Mouse (Mus musculus) lung, postnatal 0 days (tissue): ENCODE results near the gene Mmel1. TPM values are rescaled to one million over a fixed set of nuclear protein-coding genes. Genes with fewer than 3 reads are reported as not detected.

Experiments used
- ATAC-seq: fragments of 200-750 bp; cut with Nextera tagmentation; 2 replicates; pipeline ENCODE4 v1.8.0; 2017; ENCODE audit warnings: moderate library complexity
- DNase-seq: peaks from one replicate; pipeline ENCODE4 v3.0.0-alpha.2; 2016; ENCODE audit warnings: low spot score
- H3K27ac ChIP-seq: fragments of 300-500 bp; sonication (generic); 2 replicates; pipeline ENCODE4 v1.5.1; 2014; ENCODE audit warnings: antibody characterized with exemption, mild to moderate bottlenecking, low read length, mixed read lengths
- H3K27me3 ChIP-seq: fragments of 300-500 bp; sonication (generic); replicated peaks from 2 replicates; pipeline ENCODE4 v1.6.1; 2014; ENCODE audit warnings: low read length, mixed read lengths; ENCODE audit not compliant: insufficient read depth
- H3K36me3 ChIP-seq: fragments of 300-500 bp; sonication (generic); 2 replicates; pipeline ENCODE4 v1.6.1; 2014; ENCODE audit warnings: low read length, mixed read lengths; ENCODE audit not compliant: insufficient read depth
- H3K4me1 ChIP-seq: fragments of 300-500 bp; sonication (generic); 2 replicates; pipeline ENCODE4 v1.6.1; 2014; ENCODE audit warnings: antibody characterized with exemption, low read depth, low read length, mixed read lengths; ENCODE audit not compliant: insufficient read depth
- H3K4me2 ChIP-seq: fragments of 300-500 bp; sonication (generic); replicated peaks from 2 replicates; pipeline ENCODE4 v1.6.1; 2014; ENCODE audit warnings: low read depth, mild to moderate bottlenecking, low read length, moderate library complexity, mixed read lengths
- H3K4me3 ChIP-seq: fragments of 300-500 bp; sonication (generic); 2 replicates; pipeline ENCODE4 v1.5.1; 2014; ENCODE audit warnings: low read depth, low read length
- H3K9ac ChIP-seq: fragments of 300-500 bp; sonication (generic); replicated peaks from 2 replicates; pipeline ENCODE4 v1.6.1; 2014; ENCODE audit warnings: low read depth, mild to moderate bottlenecking
- H3K9me3 ChIP-seq: fragments of 300-500 bp; sonication (generic); 2 replicates; pipeline ENCODE4 v1.6.1; 2016; ENCODE audit warnings: low read length, mixed read lengths
- CTCF ChIP-seq: IDR thresholded peaks from 2 replicates; pipeline ENCODE4 v1.5.1; 2016; ENCODE audit warnings: antibody characterized with exemption, mild to moderate bottlenecking
- EP300 ChIP-seq: IDR thresholded peaks from 2 replicates; pipeline ENCODE4 v1.6.1; 2016; ENCODE audit warnings: antibody characterized with exemption, mild to moderate bottlenecking, control low read depth
- WGBS: fragments of 180-500 bp; shearing (Covaris S2); extraction: QIAGEN DNeasy Blood & Tissue Kit; methylation state at CpG from one replicate; pipeline ENCODE4 v1.1.7; 2014; 5-methylcytosine and 5-hydroxymethylcytosine counted together
- polyA plus RNA-seq: library from polyadenylated mRNA; unstranded; fragments of >200 nt; fragmentation: Nextera tagmentation; extraction: Ambion mirVana; gene quantifications from 2 replicates; pipeline ENCODE4 v1.2.1, GENCODE M21; 2015

Mmel1 gene
- polyA plus RNA-seq, 1 experiment from 2014 or later: 0.06 TPM

DNA sequence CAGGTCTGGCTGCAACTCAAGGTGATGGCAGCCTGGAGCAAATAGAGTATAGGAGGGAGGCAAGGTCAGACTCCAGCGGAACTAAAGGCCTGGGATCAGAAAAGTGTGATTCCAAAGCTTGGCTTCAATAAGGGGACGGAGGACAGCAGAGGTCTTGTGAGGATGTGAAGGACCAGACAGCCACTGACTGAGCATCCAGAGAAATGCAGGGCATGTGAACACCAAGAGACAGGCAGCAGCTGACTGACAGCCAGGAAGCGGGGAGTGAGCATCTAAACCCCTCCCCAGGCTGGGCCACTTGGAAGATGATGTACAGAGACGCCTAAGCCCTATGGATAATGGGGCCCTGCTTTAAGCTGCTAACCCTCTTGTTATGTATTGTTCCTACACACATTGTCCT lies 1.3 kb downstream of the Mmel1 start:
- Histone ChIP-seq H3K4me1 (no peaks in the 10 kb centered on the region), H3K27ac (no peak overlapping the region), H3K4me2 (no peak overlapping the region), H3K9me3 (no peaks in the 10 kb centered on the region), H3K36me3 (no peaks in the 10 kb centered on the region), H3K4me3 (no peak overlapping the region), H3K27me3 (no peaks in the 10 kb centered on the region), H3K9ac (no peak overlapping the region)
- WGBS: 86% methylated on average over 3 of the region's 4 CpGs
- DNase-seq: no peak
- TF ChIP-seq EP300 (no peak), CTCF (no peak)
- no peak for ATAC-seq

DNA sequence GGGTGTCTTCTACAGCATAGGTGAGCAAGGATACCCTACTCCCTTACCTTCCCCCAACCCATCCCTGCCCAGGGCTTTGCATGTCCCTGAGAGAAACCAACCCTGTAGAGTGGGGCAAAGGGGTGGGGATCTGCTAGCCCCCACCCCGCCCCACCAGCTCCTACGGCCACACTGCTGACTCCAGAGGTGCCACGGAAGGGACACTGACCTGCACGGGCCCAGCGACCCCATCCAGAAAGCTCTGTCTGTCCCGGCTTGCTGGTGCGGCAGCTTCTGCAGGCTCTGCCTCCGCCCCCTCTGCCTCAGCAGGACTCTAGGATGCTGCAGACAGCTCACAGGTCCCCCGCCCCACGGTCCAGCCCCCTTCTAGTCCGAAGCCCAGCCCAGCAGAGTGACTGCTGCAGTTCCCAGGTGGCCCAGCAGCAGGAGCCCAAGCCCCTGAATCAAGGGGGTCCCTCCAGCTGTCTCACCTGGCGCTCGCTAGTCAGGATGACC lies 2.4 kb downstream of the Mmel1 start:
- no peak for ATAC-seq
- 5% methylated on average over 13 of the region's 13 CpGs for WGBS
- H3K4me2 ChIP-seq: no peak overlapping the region
- H3K4me3 ChIP-seq: no peak overlapping the region
- H3K36me3 ChIP-seq: no peaks in the 10 kb centered on the region
- no peak overlapping the region for H3K9ac ChIP-seq
- no peak for DNase-seq
- no peaks in the 10 kb centered on the region for H3K27me3 ChIP-seq
- TF ChIP-seq CTCF (peak; percentile 31), EP300 (no peak)
- H3K9me3 ChIP-seq: no peaks in the 10 kb centered on the region
- H3K4me1 ChIP-seq: no peaks in the 10 kb centered on the region
- no peak overlapping the region for H3K27ac ChIP-seq

DNA sequence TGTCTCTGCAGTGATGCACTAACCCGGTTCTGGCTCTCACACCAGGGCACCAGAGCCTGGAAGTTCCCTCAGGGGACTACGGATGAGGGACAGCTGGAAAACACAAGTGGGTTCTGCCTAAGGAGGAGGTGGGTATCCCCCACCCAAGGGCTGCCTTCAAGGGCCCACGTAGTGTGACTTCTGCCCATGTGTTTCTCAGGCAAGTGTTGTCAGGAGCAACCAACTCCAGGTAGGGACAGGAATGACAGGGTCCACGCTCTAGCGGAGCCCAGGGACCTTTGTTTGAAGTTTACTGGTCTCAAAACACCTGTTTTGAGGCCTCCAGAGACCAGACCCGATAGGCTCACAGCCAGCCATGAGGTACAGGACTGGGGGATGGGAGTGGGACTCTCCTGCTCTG lies 3.8 kb downstream of the Mmel1 start:
- no peak for ATAC-seq
- WGBS: 64% methylated on average over 6 of the region's 6 CpGs

DNA sequence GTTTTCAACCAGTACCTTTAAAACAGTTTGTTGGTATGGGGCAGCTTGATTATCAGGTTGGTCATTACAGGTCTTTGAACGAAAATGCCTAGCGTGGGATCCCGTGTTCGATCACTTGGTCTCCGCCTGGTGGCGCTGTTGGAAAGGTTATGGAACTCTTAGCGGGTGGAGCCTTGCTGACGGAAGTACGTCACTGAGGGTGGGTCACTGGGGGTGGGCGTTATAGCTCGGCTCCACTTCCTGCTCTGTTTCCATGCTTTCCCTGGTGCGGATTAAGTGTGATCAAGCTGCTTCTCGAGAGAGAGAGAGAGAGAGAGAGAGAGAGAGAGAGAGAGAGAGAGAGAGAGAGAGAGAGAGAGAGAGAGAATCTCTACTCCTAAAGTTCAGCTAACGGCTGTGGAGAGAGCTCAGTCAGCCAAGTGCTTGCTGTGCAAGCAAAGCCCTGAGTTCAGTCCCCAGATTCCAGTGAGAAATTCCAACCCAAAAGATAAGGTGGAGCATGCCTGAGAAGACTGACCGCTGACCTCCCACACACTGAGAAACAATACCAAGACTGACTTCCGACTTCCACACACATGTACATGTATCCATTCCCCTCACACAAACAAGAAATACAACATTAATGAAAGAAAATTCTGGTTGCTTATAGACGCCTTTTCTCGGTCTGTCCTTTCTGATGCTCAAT lies 8.6 kb downstream of the Mmel1 start:
- DNase-seq (peak; percentile 97), ATAC-seq (peak; percentile 98)
- Histone ChIP-seq H3K9me3 (no peaks in the 10 kb centered on the region), H3K9ac (no peak overlapping the region), H3K4me1 (no peaks in the 10 kb centered on the region), H3K36me3 (no peaks in the 10 kb centered on the region), H3K4me3 (peak overlapping the region; percentile 25), H3K4me2 (peak overlapping the region; percentile 53), H3K27me3 (no peaks in the 10 kb centered on the region), H3K27ac (peak overlapping the region; percentile 82)
- peak; percentile 63 for TF ChIP-seq EP300
- TF ChIP-seq CTCF: peak; percentile 93
- 6% methylated on average over 18 of the region's 18 CpGs for WGBS

More for the DNA sequence above, 3.8 kb downstream of the Mmel1 start:
- Histone ChIP-seq H3K4me2 (no peak overlapping the region), H3K36me3 (no peaks in the 10 kb centered on the region), H3K4me3 (no peak overlapping the region), H3K9ac (no peak overlapping the region), H3K9me3 (no peaks in the 10 kb centered on the region), H3K4me1 (no peaks in the 10 kb centered on the region), H3K27me3 (no peaks in the 10 kb centered on the region), H3K27ac (no peak overlapping the region)
- no peak for DNase-seq
- TF ChIP-seq CTCF (no peak), EP300 (no peak)

DNA sequence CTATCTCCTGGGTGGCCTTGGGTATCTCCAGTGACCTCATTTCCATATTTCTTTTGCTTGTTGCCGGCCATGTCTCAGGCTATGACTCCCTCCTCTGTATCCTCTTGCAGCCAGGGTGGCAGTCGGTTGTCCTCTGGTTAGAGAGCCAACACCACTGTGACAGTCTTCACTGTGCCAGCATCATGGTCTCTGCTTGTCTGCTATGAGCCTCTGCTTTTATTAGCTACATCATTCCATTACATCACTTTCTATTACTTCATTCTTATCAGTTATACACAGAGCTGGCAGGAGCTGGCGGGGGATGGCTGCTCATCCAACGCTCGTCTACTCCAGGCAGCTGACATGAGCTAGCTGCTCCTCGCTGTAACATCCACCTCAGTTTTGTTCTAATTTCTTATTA lies 11.3 kb downstream of the Mmel1 start:
- no peaks in the 10 kb centered on the region for H3K4me1 ChIP-seq
- H3K27ac ChIP-seq: no peak overlapping the region
- no peak overlapping the region for H3K4me3 ChIP-seq
- no peak overlapping the region for H3K9ac ChIP-seq
- DNase-seq: peak; percentile 40
- H3K4me2 ChIP-seq: no peak overlapping the region
- no peaks in the 10 kb centered on the region for H3K27me3 ChIP-seq
- TF ChIP-seq EP300 (no peak), CTCF (no peak)
- H3K36me3 ChIP-seq: no peaks in the 10 kb centered on the region
- peak; percentile 15; the same call in 1 of the 2 replicates for ATAC-seq
- H3K9me3 ChIP-seq: no peaks in the 10 kb centered on the region
- 42% methylated on average over 6 of the region's 6 CpGs for WGBS

DNA sequence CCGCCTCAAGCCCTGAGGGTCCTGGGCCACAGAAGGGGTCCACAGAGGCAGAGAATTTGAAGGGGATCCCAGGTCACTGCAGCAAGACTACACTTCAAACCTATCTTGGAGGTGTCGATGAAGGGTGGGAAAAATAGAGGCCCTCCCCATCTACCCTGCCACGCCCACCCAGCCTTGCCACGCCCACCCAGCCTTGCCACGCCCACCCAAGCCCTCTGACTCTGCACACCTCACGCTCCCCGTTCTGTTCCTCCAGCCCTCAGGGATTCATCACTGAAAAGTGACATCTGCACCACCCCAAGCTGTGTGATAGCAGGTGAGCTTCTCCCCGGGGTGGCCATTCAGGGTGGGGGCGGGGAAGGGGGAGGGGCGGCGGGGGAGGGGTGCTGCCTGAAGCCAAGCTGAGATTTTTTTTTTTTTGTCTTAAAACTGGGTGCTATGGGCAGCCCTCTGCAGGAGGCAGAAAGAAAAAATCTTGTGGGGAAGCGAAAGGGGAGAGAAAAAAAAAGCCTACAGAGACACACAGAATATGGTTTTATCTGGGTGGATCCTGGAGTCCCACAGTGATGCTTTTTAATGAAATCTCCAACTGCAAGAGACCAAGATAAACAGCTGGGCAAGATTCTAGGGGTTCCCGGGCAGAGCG lies 12.8 kb downstream of the Mmel1 start:
- DNase-seq (no peak), ATAC-seq (no peak)
- Histone ChIP-seq H3K27ac (no peak overlapping the region), H3K4me2 (no peak overlapping the region), H3K9ac (no peak overlapping the region), H3K9me3 (no peaks in the 10 kb centered on the region), H3K36me3 (no peaks in the 10 kb centered on the region), H3K4me1 (no peaks in the 10 kb centered on the region), H3K27me3 (no peaks in the 10 kb centered on the region), H3K4me3 (no peak overlapping the region)
- WGBS: 28% methylated on average over 14 of the region's 14 CpGs
- no peak for TF ChIP-seq EP300
- TF ChIP-seq CTCF: no peak
